Mouse (Mus musculus) monocyte, adult 2 months (primary cell): ENCODE data around the gene Rnf220.
A peak's percentile ranks its signal among the peaks of the same experiment; 100 is the strongest.

Experiments used
- DNase-seq, 2 experiments: peaks; one replicate each; pipeline ENCODE4 v3.0.0; 2022; ENCODE audit warnings: low spot score in 2 of 2, low read depth in 1 of 2

Rnf220 gene

GRCm38 (mm10) chr4:117489975-117490374, 6.9 kb downstream of the Rnf220 start:
- no peak for DNase-seq

- no peak for DNase-seq
Measured at GRCm38 (mm10) chr4:117489566-117489965, 7.3 kb downstream of the Rnf220 start.

- no peak for DNase-seq
Measured at GRCm38 (mm10) chr4:117487471-117487870, 9.4 kb downstream of the Rnf220 start.

- no peak for DNase-seq
Measured at GRCm38 (mm10) chr4:117486188-117486587, 10.7 kb downstream of the Rnf220 start.

- no peak for DNase-seq
Measured at GRCm38 (mm10) chr4:117485045-117485780, 11.6 kb downstream of the Rnf220 start.

GRCm38 (mm10) chr4:117484256-117485044, 12.4 kb downstream of the Rnf220 start:
- no peak for DNase-seq

- no peak for DNase-seq
Measured at GRCm38 (mm10) chr4:117483931-117484255, 13.0 kb downstream of the Rnf220 start.

- DNase-seq: no peak
Measured at GRCm38 (mm10) chr4:117482103-117482502, 14.7 kb downstream of the Rnf220 start.

GRCm38 (mm10) chr4:117480611-117481445, 16.0 kb downstream of the Rnf220 start:
- no peak for DNase-seq

GRCm38 (mm10) chr4:117479951-117480350, 16.9 kb downstream of the Rnf220 start:
- DNase-seq: no peak

- DNase-seq: peak in 1 of 2 experiments; percentile 40
Measured at GRCm38 (mm10) chr4:117478101-117478673, 18.7 kb downstream of the Rnf220 start.

- DNase-seq: no peak
Measured at GRCm38 (mm10) chr4:117477401-117477800, 19.5 kb downstream of the Rnf220 start.

- no peak for DNase-seq
Measured at GRCm38 (mm10) chr4:117476777-117477176, 20.1 kb downstream of the Rnf220 start.

- DNase-seq: no peak
Measured at GRCm38 (mm10) chr4:117476355-117476754, 20.5 kb downstream of the Rnf220 start.

- DNase-seq: no peak
Measured at GRCm38 (mm10) chr4:117473985-117474354, 22.9 kb downstream of the Rnf220 start.

- no peak for DNase-seq
Measured at GRCm38 (mm10) chr4:117473291-117473984, 23.4 kb downstream of the Rnf220 start.

GRCm38 (mm10) chr4:117469471-117469870, 27.4 kb downstream of the Rnf220 start:
- DNase-seq: no peak

GRCm38 (mm10) chr4:117467936-117468335, 28.9 kb downstream of the Rnf220 start:
- no peak for DNase-seq

GRCm38 (mm10) chr4:117449151-117449550, 47.7 kb downstream of the Rnf220 start:
- no peak for DNase-seq

GRCm38 (mm10) chr4:117447926-117448325, 48.9 kb downstream of the Rnf220 start:
- no peak for DNase-seq
